Mouse (Mus musculus) B cell, adult 62 days (primary cell): ENCODE results near the gene Gm8246. TPM values are rescaled to one million over a fixed set of nuclear protein-coding genes. Genes with fewer than 3 reads are reported as not detected.

Source experiments
- total RNA-seq: library from RNA; stranded (reverse); gene quantifications from 4 replicates; pipeline ENCODE4 v1.2.4, GENCODE M21; 2023

Gm8246 gene
- not detected in 4 replicates for total RNA-seq

DNA sequence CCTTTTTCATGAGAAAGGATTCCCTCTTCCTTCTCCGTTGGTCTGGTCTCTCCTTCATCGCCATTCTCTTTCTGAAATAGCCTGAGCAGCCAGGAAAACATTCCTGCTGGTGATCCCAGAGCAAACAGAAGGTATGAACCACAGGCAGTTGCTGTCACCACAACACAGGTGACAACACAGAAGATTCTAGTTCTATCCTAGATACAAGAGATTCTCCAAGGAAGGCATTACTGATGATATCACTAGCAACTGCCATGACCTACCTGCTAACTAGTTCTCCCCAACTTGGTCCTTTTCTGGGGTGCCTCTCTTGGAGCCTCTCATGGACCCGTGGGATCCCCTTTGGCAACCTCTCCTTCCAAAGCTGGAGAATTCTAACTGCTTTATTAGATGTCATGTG is at the start of gene Gm8246:
Gene Gm8246, minus strand, starts transcription at position 101 of the 400 bp plus-strand sequence.

DNA sequence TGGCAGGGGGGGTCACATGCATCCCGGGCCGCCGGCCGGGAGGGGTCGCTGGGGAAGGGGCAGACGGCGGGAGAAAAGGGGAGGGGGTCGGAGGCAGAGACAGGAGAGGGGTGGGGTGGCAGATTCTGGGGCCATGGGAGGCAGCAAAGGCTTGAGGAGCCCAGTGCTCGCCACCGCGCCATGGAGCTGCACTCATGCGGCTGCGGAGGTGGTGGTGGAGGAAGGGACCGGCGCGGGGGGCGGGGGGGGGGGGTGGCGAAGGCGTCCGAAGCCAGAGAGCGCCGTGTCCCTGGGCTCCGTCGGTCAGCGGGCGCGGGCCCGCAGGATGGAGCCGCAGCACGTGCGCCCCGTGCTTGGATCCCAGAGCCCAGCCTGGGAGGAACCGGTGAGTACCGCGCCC is 23.7 kb upstream of the Gm8246 start, which contains the start of gene Gm3488:
Gene Gm3488, plus strand, starts transcription at position 301 of the 400 bp plus-strand sequence.

DNA sequence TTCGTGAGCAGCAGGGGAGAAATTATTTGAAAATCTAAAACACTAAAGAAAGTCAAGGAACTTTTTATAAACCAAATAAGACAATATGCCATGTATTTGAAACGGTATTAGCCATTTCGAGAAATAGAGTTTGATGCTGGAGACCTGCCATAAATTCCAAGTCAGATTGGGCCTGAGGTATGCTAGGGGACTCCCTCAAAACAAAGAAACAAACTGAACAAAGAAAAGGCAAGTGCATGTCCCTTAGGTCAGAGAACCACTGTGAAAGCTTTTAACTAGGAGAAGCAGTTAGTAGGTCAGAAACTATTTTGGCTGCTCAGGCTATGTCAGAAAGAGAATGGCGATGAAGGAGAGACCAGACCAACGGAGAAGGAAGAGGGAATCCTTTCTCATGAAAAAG is 6.3 kb upstream of the Gm8246 start, which contains the start of gene Gm3187:
Gene Gm3187, plus strand, starts transcription at position 301 of the 400 bp plus-strand sequence.

DNA sequence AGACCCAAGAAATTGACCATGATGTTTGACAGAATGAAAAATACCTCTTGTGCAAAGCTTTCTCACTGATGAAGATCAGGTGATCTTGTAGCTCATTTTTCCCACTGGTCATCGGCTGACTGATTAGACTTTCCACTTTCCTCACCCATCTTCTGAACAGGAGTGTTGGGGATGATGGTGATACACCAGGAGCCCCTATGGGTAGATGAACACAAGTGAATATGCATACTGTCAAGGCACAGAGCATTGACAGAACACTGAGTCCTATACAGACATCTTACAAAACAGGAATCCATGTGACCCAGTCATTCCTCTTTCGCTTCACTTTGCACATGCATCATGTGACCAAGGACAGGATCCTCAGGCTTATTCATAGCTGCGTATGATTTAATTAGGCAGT is 22.3 kb downstream of the Gm8246 start, which contains the start of gene Gm3194:
Gene Gm3194, minus strand, starts transcription at position 101 of the 400 bp plus-strand sequence.

Other genes starting within 250 kb of the Gm8246 start
- gene Gm3526, start 217.2 kb downstream of the Gm8246 start, total RNA-seq, result not detected in 4 replicates
- gene Gm3542, start 142.9 kb downstream of the Gm8246 start, total RNA-seq, result not detected in 4 replicates
- not detected in 4 replicates for gene Gm3500, start 88.8 kb downstream of the Gm8246 start, total RNA-seq
- gene Gm3194, start 22.4 kb downstream of the Gm8246 start, total RNA-seq, result not detected in 4 replicates
- not detected in 4 replicates for gene Gm3187, start 6.4 kb upstream of the Gm8246 start, total RNA-seq
- not detected in 4 replicates for gene Gm3488, start 23.8 kb upstream of the Gm8246 start, total RNA-seq
- not detected in 4 replicates for gene Gm3532, start 60.7 kb upstream of the Gm8246 start, total RNA-seq
- gene Gm8265, start 155.2 kb upstream of the Gm8246 start, total RNA-seq, result not detected in 4 replicates
- gene Gm9603, start 209.6 kb upstream of the Gm8246 start, total RNA-seq, result not detected in 4 replicates